Mouse (Mus musculus): Measurements from ENCODE around the gene Nrcam.

DNA sequence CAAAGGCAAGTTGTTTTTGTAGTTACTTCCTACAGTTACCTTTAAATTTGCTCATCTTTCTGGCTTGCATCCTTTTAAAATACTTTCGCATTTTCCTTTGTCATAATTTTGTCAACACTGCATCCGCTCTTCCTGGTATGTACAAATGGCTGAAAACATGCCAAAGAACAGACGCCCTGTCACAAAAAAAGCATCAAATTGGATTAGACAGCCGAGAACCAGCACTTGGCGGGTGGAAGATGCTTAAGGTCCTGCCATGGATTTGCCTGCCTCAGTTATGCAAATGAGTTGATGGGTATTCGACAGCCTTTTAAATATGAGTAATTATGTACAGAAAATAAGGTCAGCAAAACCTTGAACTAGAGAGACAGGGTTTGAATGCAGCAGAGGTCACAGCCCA is 101.7 kb downstream of the Nrcam start:
- TF ChIP-seq TCF12 (IDR thresholded peaks at IDR 0.05; ENCODE audit: insufficient read depth, poor library complexity, severe bottlenecking) (no peak), POLR2AphosphoS2 (IDR thresholded peaks at IDR 0.05; ENCODE audit: insufficient read length, low read depth) (no peak), POLR2A (IDR thresholded peaks at IDR 0.05; ENCODE audit: insufficient read length, low read depth) (no peak), E2F4 (IDR thresholded peaks at IDR 0.05; ENCODE audit: insufficient read depth) (no peak), MAX (IDR thresholded peaks at IDR 0.05; ENCODE audit: low read depth) (no peak), SRF (IDR thresholded peaks at IDR 0.05; ENCODE audit: control insufficient read depth, insufficient read length, low read depth) (no peak), CEBPB (IDR thresholded peaks at IDR 0.05; ENCODE audit: insufficient read depth, poor library complexity, severe bottlenecking) (no peak), USF1 (IDR thresholded peaks at IDR 0.05; ENCODE audit: low read depth) (no peak), MYOG (IDR thresholded peaks at IDR 0.05; ENCODE audit: control insufficient read depth in 1 of 3, insufficient read depth in 1 of 3, insufficient read length in 2 of 3, low read depth in 2 of 3) (no peak)
